Mouse (Mus musculus) hindbrain, embryonic 16.5 days (tissue): ENCODE results near the gene Evl. TPM values are rescaled to one million over a fixed set of nuclear protein-coding genes. Genes with fewer than 3 reads are reported as not detected.
A peak's percentile ranks its signal among the peaks of the same experiment; 100 is the strongest.

Experiments
- ATAC-seq: fragments of 200-750 bp; cut with Nextera tagmentation; 2 replicates; pipeline ENCODE4 v1.8.0; 2017; ENCODE audit warnings: moderate TSS enrichment, moderate library complexity
- H3K27ac ChIP-seq: fragments of 300-500 bp; sonication (generic); 2 replicates; pipeline ENCODE4 v1.5.1; 2014; ENCODE audit warnings: low read depth, mild to moderate bottlenecking, control low read depth, low read length, moderate library complexity
- H3K27me3 ChIP-seq: fragments of 300-500 bp; sonication (generic); replicated peaks from 2 replicates; pipeline ENCODE4 v1.6.1; 2014; ENCODE audit warnings: low read length; ENCODE audit not compliant: control insufficient read depth, insufficient read depth
- H3K36me3 ChIP-seq: fragments of 300-500 bp; sonication (generic); 2 replicates; pipeline ENCODE4 v1.6.1; 2014; ENCODE audit warnings: mild to moderate bottlenecking, low read length, moderate library complexity, mixed read lengths; ENCODE audit not compliant: control insufficient read depth, insufficient read depth
- H3K4me1 ChIP-seq: fragments of 300-500 bp; sonication (generic); 2 replicates; pipeline ENCODE4 v1.6.1; 2014; ENCODE audit warnings: low read depth, low read length; ENCODE audit not compliant: control insufficient read depth, insufficient read depth
- H3K4me2 ChIP-seq: fragments of 300-500 bp; sonication (generic); 2 replicates; pipeline ENCODE4 v1.6.1; 2014; ENCODE audit warnings: mild to moderate bottlenecking, low read length, control low read depth, moderate library complexity
- H3K4me3 ChIP-seq: fragments of 300-500 bp; sonication (generic); 2 replicates; pipeline ENCODE4 v1.5.1; 2014; ENCODE audit warnings: mild to moderate bottlenecking, low read length, control low read depth, moderate library complexity
- H3K9ac ChIP-seq: fragments of 300-500 bp; sonication (generic); 2 replicates; pipeline ENCODE4 v1.6.1; 2014; ENCODE audit warnings: low read depth, mild to moderate bottlenecking, control low read depth, low read length, moderate library complexity
- H3K9me3 ChIP-seq: fragments of 300-500 bp; sonication (generic); 2 replicates; pipeline ENCODE4 v1.6.1; 2014; ENCODE audit warnings: mild to moderate bottlenecking, low read length, moderate library complexity; ENCODE audit not compliant: control insufficient read depth
- WGBS: fragments of 180-500 bp; shearing (Covaris S2); extraction: QIAGEN DNeasy Blood & Tissue Kit; methylation state at CpG from one replicate; pipeline ENCODE4 v1.1.7; 2014; 5-methylcytosine and 5-hydroxymethylcytosine counted together
- polyA plus RNA-seq: library from polyadenylated mRNA; unstranded; fragments of >200 nt; fragmentation: Nextera tagmentation; extraction: Ambion mirVana; gene quantifications from 2 replicates; pipeline ENCODE4 v1.2.1, GENCODE M21; 2015

Gene Evl
- polyA plus RNA-seq, 1 experiment from 2014 or later, result 186 TPM

GRCm38 (mm10) chr12:108675614-108676401 is 121.3 kb downstream of the Evl start:
- Histone ChIP-seq H3K4me2 (no peak overlapping the region), H3K4me1 (no peaks in the 10 kb centered on the region), H3K36me3 (peaks cover 30% of the 10 kb centered on the region), H3K9ac (no peak overlapping the region), H3K9me3 (no peaks in the 10 kb centered on the region), H3K27ac (no peak overlapping the region), H3K4me3 (no peak overlapping the region), H3K27me3 (no peaks in the 10 kb centered on the region)
- no peak for ATAC-seq
- 82% methylated on average over 8 of the region's 8 CpGs for WGBS

GRCm38 (mm10) chr12:108677116-108677515 is 122.6 kb downstream of the Evl start:
- Histone ChIP-seq H3K36me3 (peaks cover 38% of the 10 kb centered on the region), H3K9ac (no peak overlapping the region), H3K27me3 (no peaks in the 10 kb centered on the region), H3K9me3 (no peaks in the 10 kb centered on the region), H3K4me2 (no peak overlapping the region), H3K4me3 (no peak overlapping the region), H3K4me1 (no peaks in the 10 kb centered on the region), H3K27ac (no peak overlapping the region)
- WGBS, result 97% methylated on average over 5 of the region's 5 CpGs
- ATAC-seq, result no peak

GRCm38 (mm10) chr12:108678366-108678765 is 123.8 kb downstream of the Evl start:
- Histone ChIP-seq H3K4me1 (no peaks in the 10 kb centered on the region), H3K9me3 (no peaks in the 10 kb centered on the region), H3K9ac (no peak overlapping the region), H3K36me3 (peaks cover 41% of the 10 kb centered on the region), H3K4me3 (no peak overlapping the region), H3K27ac (no peak overlapping the region), H3K4me2 (no peak overlapping the region), H3K27me3 (no peaks in the 10 kb centered on the region)
- ATAC-seq, result no peak
- WGBS, result 84% methylated on average over 4 of the region's 4 CpGs

- ATAC-seq, result no peak
- WGBS, result 93% methylated on average over 8 of the region's 8 CpGs
- Histone ChIP-seq H3K4me1 (no peaks in the 10 kb centered on the region), H3K4me2 (no peak overlapping the region), H3K9ac (no peak overlapping the region), H3K27ac (no peak overlapping the region), H3K36me3 (peaks cover 46% of the 10 kb centered on the region), H3K4me3 (no peak overlapping the region), H3K27me3 (no peaks in the 10 kb centered on the region), H3K9me3 (no peaks in the 10 kb centered on the region)
Observed at GRCm38 (mm10) chr12:108680861-108681260, 126.3 kb downstream of the Evl start.

GRCm38 (mm10) chr12:108682240-108683023 is 127.9 kb downstream of the Evl start:
- no peaks in the 10 kb centered on the region for H3K9me3 ChIP-seq
- H3K4me3 ChIP-seq, result no peak overlapping the region
- no peaks in the 10 kb centered on the region for H3K27me3 ChIP-seq
- H3K9ac ChIP-seq, result no peak overlapping the region
- WGBS, result 91% methylated on average over 13 of the region's 13 CpGs
- no peak for ATAC-seq
- H3K36me3 ChIP-seq, result peaks cover 35% of the 10 kb centered on the region
- H3K4me1 ChIP-seq, result no peaks in the 10 kb centered on the region
- no peak overlapping the region for H3K4me2 ChIP-seq
- no peak overlapping the region for H3K27ac ChIP-seq

- H3K36me3 ChIP-seq, result peaks cover 16% of the 10 kb centered on the region
- no peaks in the 10 kb centered on the region for H3K4me1 ChIP-seq
- H3K27me3 ChIP-seq, result no peaks in the 10 kb centered on the region
- no peak overlapping the region for H3K4me3 ChIP-seq
- no peak for ATAC-seq
- 81% methylated on average over 6 of the region's 6 CpGs for WGBS
- no peak overlapping the region for H3K4me2 ChIP-seq
- no peaks in the 10 kb centered on the region for H3K9me3 ChIP-seq
- no peak overlapping the region for H3K9ac ChIP-seq
- peak overlapping the region; percentile 14; the same call in 1 of the 2 replicates for H3K27ac ChIP-seq
Observed at GRCm38 (mm10) chr12:108686463-108686862, 131.9 kb downstream of the Evl start.

GRCm38 (mm10) chr12:108686926-108687325 is 132.4 kb downstream of the Evl start:
- ATAC-seq, result no peak

GRCm38 (mm10) chr12:108689167-108689566 is 134.6 kb downstream of the Evl start:
- Histone ChIP-seq H3K27me3 (no peaks in the 10 kb centered on the region), H3K9me3 (no peaks in the 10 kb centered on the region), H3K4me2 (no peak overlapping the region), H3K4me1 (no peaks in the 10 kb centered on the region), H3K4me3 (no peak overlapping the region), H3K36me3 (peaks cover 5% of the 10 kb centered on the region; the same call in 1 of the 2 replicates), H3K9ac (no peak overlapping the region), H3K27ac (no peak overlapping the region)
- no peak for ATAC-seq
- 97% methylated on average over 9 of the region's 9 CpGs for WGBS

More at GRCm38 (mm10) chr12:108686926-108687325, 132.4 kb downstream of the Evl start:
- H3K4me3 ChIP-seq, result no peak overlapping the region
- H3K4me2 ChIP-seq, result no peak overlapping the region
- H3K9me3 ChIP-seq, result no peaks in the 10 kb centered on the region
- no peak overlapping the region for H3K9ac ChIP-seq
- H3K27me3 ChIP-seq, result no peaks in the 10 kb centered on the region
- H3K4me1 ChIP-seq, result no peaks in the 10 kb centered on the region
- H3K36me3 ChIP-seq, result peaks cover 13% of the 10 kb centered on the region
- H3K27ac ChIP-seq, result peak overlapping the region; percentile 14; the same call in 1 of the 2 replicates
- 70% methylated on average over 6 of the region's 6 CpGs for WGBS

GRCm38 (mm10) chr12:108690529-108690928 is 136.0 kb downstream of the Evl start:
- ATAC-seq, result no peak
- H3K9me3 ChIP-seq, result no peaks in the 10 kb centered on the region
- H3K36me3 ChIP-seq, result peaks cover 2% of the 10 kb centered on the region; the same call in 1 of the 2 replicates
- H3K4me3 ChIP-seq, result no peak overlapping the region
- H3K4me2 ChIP-seq, result no peak overlapping the region
- H3K27me3 ChIP-seq, result no peaks in the 10 kb centered on the region
- WGBS, result 77% methylated on average over 9 of the region's 9 CpGs
- no peaks in the 10 kb centered on the region for H3K4me1 ChIP-seq
- H3K27ac ChIP-seq, result no peak overlapping the region
- no peak overlapping the region for H3K9ac ChIP-seq
